Mouse (Mus musculus) forebrain, embryonic 12.5 days (tissue): ENCODE results near the gene Des. TPM values are rescaled to one million over a fixed set of nuclear protein-coding genes. Genes with fewer than 3 reads are reported as not detected.

Source experiments
- ATAC-seq: fragments of 200-750 bp; cut with Nextera tagmentation; 2 replicates; pipeline ENCODE4 v1.8.0; 2017; ENCODE audit warnings: moderate TSS enrichment; ENCODE audit not compliant: low FRiP score
- H3K27ac ChIP-seq: fragments of 300-500 bp; sonication (generic); 2 replicates; pipeline ENCODE4 v1.5.1; 2016; ENCODE audit warnings: mild to moderate bottlenecking
- H3K27me3 ChIP-seq: fragments of 300-500 bp; sonication (generic); 2 replicates; pipeline ENCODE4 v1.6.1; 2016; ENCODE audit warnings: mild to moderate bottlenecking
- H3K36me3 ChIP-seq: fragments of 300-500 bp; sonication (generic); replicated peaks from 2 replicates; pipeline ENCODE4 v1.6.1; 2016; ENCODE audit warnings: mild to moderate bottlenecking
- H3K4me1 ChIP-seq: fragments of 300-500 bp; sonication (generic); 2 replicates; pipeline ENCODE4 v1.6.1; 2016
- H3K4me2 ChIP-seq: fragments of 300-500 bp; sonication (generic); 2 replicates; pipeline ENCODE4 v1.6.1; 2016; ENCODE audit warnings: mild to moderate bottlenecking, moderate library complexity
- H3K4me3 ChIP-seq: fragments of 300-500 bp; sonication (generic); replicated peaks from 2 replicates; pipeline ENCODE4 v1.5.1; 2016; ENCODE audit warnings: mild to moderate bottlenecking
- H3K9ac ChIP-seq: fragments of 300-500 bp; sonication (generic); 2 replicates; pipeline ENCODE4 v1.6.1; 2016; ENCODE audit warnings: mild to moderate bottlenecking
- H3K9me3 ChIP-seq: fragments of 300-500 bp; sonication (generic); 2 replicates; pipeline ENCODE4 v1.6.1; 2016
- WGBS: fragments of 180-500 bp; shearing (Covaris S2); methylation state at CpG from one replicate; pipeline ENCODE4 v1.1.7; 2016; 5-methylcytosine and 5-hydroxymethylcytosine counted together
- polyA plus RNA-seq: library from polyadenylated mRNA; unstranded; fragments of >200 nt; fragmentation: Nextera tagmentation; extraction: Ambion mirVana; gene quantifications from 2 replicates; pipeline ENCODE4 v1.2.1, GENCODE M21; 2016

The Des gene
- polyA plus RNA-seq, 1 experiment from 2014 or later, result 0.78 TPM

GRCm38 (mm10) chr1:75412196-75412595, 52.1 kb downstream of the Des start:
- Histone ChIP-seq H3K4me2 (no peak overlapping the region), H3K27me3 (0 out of 2 replicates have a peak, but pooled peaks cover 7% of the 10 kb centered on the region), H3K9me3 (no peaks in the 10 kb centered on the region), H3K4me1 (peaks cover 7% of the 10 kb centered on the region; the same call in 1 of the 2 replicates), H3K9ac (no peak overlapping the region), H3K27ac (no peak overlapping the region), H3K36me3 (peaks cover 6% of the 10 kb centered on the region; the same call in 1 of the 2 replicates), H3K4me3 (no peak overlapping the region)
- no peak for ATAC-seq
- 90% methylated on average over 3 of the region's 3 CpGs for whole genome bisulfite sequencing

GRCm38 (mm10) chr1:75413749-75414148, 53.6 kb downstream of the Des start:
- no peak overlapping the region for H3K9ac ChIP-seq
- peaks cover 7% of the 10 kb centered on the region; the same call in 1 of the 2 replicates for H3K4me1 ChIP-seq
- H3K27ac ChIP-seq, result no peak overlapping the region
- H3K27me3 ChIP-seq, result 0 out of 2 replicates have a peak, but pooled peaks cover 7% of the 10 kb centered on the region
- H3K4me2 ChIP-seq, result no peak overlapping the region
- WGBS, result 53% methylated on average over 3 of the region's 3 CpGs
- no peak overlapping the region for H3K4me3 ChIP-seq
- no peak for ATAC-seq
- H3K36me3 ChIP-seq, result peaks cover 6% of the 10 kb centered on the region; the same call in 1 of the 2 replicates
- H3K9me3 ChIP-seq, result no peaks in the 10 kb centered on the region

Other genes starting within 250 kb of the Des start
- 10.1 and 10.9 TPM in 2 replicates for gene Nhej1, start 235.1 kb upstream of the Des start, polyA plus RNA-seq
- not detected in 2 replicates for gene Slc23a3, start 226.4 kb upstream of the Des start, polyA plus RNA-seq
- gene Cnppd1, start 217.6 kb upstream of the Des start, polyA plus RNA-seq, result 48.1 and 50.5 TPM in 2 replicates
- gene Retreg2, start 217.6 kb upstream of the Des start, polyA plus RNA-seq, result 63.5 and 70.6 TPM in 2 replicates
- 30.4 and 32.8 TPM in 2 replicates for gene Zfand2b, start 191.7 kb upstream of the Des start, polyA plus RNA-seq
- gene Abcb6, start 179.9 kb upstream of the Des start, polyA plus RNA-seq, result 30.8 and 36.3 TPM in 2 replicates
- gene Ankzf1, start 168.2 kb upstream of the Des start, polyA plus RNA-seq, result 21.5 and 23.4 TPM in 2 replicates
- gene Atg9a, start 168.1 kb upstream of the Des start, polyA plus RNA-seq, result 29.1 and 29.9 TPM in 2 replicates
- gene Glb1l, start 149.5 kb upstream of the Des start, polyA plus RNA-seq, result 22.6 and 22.7 TPM in 2 replicates
- 122 and 132 TPM in 2 replicates for gene Stk16, start 149.5 kb upstream of the Des start, polyA plus RNA-seq
- gene Tuba4a, start 140.5 kb upstream of the Des start, polyA plus RNA-seq, result 8.1 and 9.1 TPM in 2 replicates
- gene A630095N17Rik, start 128.2 kb upstream of the Des start, polyA plus RNA-seq, result not detected in 2 replicates
- gene Dnajb2, start 123.9 kb upstream of the Des start, polyA plus RNA-seq, result 38.1 and 41.5 TPM in 2 replicates
- gene Ptprn, start 95.8 kb upstream of the Des start, polyA plus RNA-seq, result 6.8 and 7.5 TPM in 2 replicates
- 29.2 and 32.8 TPM in 2 replicates for gene Resp18, start 81.9 kb upstream of the Des start, polyA plus RNA-seq
- gene Dnpep, start 42.3 kb upstream of the Des start, polyA plus RNA-seq, result 137 and 140 TPM in 2 replicates
- gene Speg, start 15.0 kb downstream of the Des start, polyA plus RNA-seq, result 10.0 and 11.3 TPM in 2 replicates
- gene Gmppa, start 75.6 kb downstream of the Des start, polyA plus RNA-seq, result 54.8 and 55.8 TPM in 2 replicates
- 6.4 and 8.2 TPM in 2 replicates for gene Asic4, start 90.1 kb downstream of the Des start, polyA plus RNA-seq
- gene Chpf, start 119.0 kb downstream of the Des start, polyA plus RNA-seq, result 21.6 and 25.8 TPM in 2 replicates
- gene Tmem198, start 119.2 kb downstream of the Des start, polyA plus RNA-seq, result 20.8 and 24.1 TPM in 2 replicates
- 31.8 and 36.8 TPM in 2 replicates for gene Obsl1, start 146.1 kb downstream of the Des start, polyA plus RNA-seq
- gene Inha, start 146.7 kb downstream of the Des start, polyA plus RNA-seq, result 5.9 and 6.6 TPM in 2 replicates
- 24.4 and 27.8 TPM in 2 replicates for gene Stk11ip, start 161.2 kb downstream of the Des start, polyA plus RNA-seq
- gene Slc4a3, start 185.9 kb downstream of the Des start, polyA plus RNA-seq, result 22.4 and 29.4 TPM in 2 replicates